Mouse (Mus musculus) frontal cortex, postnatal 14 days (tissue): ENCODE data around the gene Ppip5k2.
A peak's percentile ranks its signal among the peaks of the same experiment; 100 is the strongest.

Source experiments
- DNase-seq, 2 experiments: peaks; one replicate each; pipeline ENCODE4 v3.0.0; 2022; ENCODE audit warnings: low spot score in 2 of 2

Gene Ppip5k2

DNA sequence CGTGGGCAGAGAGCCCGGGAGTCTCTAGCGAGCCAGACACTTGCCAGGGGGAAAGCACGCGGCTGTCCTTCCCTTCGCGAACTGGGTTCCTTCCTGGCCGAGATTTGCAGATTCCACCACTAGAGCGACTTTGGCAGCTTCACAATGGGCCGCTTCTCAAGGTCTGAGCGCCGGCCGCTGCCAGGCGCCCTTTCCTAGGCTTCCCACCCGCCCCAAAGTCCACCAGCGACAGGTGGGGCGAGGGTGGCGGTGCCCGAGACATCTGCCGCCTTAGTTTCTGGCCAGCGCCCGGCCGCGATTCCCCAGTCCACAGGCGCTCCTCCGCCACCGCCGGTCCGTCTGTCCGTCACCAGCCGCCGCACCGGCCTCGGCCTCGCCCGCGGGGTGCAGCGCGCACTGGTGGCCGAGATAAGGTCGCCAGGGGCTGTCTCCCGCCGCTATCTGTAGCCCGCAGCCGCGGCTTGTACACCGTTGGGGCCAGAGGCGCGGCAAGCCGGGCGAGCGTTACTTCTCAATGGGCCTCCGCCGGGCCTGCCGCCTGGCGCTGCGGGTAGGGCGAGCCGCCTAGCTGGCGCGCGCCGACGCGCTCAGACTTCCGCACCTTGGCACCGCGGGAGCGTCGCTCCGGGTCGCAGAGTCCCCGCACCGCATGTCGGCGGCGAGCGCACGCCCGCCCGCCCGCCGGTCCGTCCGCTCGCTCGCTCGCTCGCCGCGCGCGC lies 109.4 kb downstream of the Ppip5k2 start:
- DNase-seq, result peak; percentile 64 to 72

DNA sequence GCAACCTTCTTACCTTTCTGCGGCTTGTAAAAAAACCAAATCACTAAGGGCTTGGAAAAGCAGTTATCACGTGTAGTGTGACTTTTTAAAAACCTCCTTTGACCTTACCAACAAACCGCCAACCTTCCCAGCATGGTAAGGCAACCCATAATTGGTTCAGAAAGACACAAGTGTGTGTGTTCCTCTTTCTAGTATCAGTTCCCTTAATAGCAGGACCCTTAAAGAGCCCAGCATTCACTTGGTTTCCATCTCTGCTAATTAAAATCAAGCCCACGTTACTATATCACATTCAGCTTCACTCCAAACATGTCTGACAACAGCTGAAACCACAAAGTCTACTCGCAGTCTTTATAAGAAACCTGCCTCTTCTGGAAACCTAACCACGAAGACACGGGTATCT lies 110.8 kb downstream of the Ppip5k2 start:
- no peak for DNase-seq

DNA sequence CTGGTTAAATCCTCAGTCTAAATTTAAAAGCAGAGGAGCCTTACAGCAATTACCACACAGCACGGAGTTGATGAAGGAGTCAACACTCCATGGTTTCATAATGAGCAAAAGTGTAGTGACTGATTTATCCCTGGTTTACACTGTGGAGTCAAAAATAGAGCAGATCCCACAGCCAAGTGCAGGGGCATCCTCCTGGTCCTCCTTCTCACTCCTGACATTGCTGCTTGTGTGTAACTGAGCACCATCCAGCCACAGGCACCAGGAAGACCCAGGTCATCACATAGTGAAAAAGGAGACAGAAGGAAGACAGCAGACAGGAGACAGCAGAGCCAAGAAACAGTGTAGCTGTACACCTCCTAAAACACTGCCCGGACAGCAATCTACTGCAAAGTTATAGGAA lies 112.4 kb downstream of the Ppip5k2 start:
- no peak for DNase-seq

DNA sequence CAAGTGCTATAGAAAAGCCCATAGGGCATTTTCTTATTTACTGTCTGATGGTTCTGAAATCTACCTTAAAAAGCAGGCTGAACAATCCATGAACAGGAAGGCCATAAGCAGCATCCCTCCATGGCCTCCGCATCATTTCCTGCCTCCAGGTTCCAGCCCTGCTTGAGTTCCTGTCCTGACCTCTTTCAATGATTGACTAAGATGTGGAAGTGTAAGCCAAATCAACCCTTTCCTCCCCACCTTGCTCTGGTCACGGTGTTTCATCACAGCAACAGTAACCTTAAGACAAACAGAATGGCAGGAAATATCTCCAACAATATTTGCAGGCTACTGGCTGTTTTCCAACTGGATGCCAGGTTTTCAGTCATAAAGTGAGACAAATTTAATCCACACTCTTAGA lies 113.0 kb downstream of the Ppip5k2 start:
- no peak for DNase-seq
